Mouse (Mus musculus): Measurements from ENCODE around the gene Grik4.

Gene Grik4

DNA sequence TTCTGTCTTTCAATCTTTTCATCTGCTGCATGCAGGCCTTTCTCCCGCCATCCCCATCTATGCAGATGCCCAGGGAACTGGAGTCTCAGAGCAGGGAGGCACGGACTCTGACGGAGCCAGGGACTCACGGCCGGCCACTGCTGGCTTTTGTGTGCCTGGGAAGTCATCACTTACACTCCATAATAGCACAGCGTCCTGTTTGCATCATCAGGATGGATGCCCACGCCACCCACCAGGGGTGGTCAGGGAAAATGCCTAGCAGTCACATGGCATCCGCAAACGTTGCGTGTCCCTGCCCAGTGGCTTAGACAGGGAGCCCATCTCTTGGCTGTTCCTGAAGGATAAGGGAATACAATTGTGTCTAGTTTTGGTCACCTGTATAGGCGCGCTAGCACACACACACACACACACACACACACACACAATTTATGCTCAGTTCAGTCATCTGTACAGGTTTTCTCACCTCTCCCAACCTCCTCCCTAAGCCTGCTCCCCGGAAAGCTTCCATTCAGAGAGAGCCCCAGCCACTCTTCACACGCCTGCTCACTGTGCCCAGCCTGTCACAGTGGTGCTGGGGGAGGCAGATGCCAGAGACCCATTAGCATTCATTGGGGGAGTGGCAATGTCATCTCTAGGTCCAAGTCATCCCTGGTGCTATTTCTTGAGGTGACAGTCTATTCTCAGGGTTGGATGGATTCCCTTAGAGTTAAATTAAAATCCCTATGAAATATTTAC, 370.5 kb downstream of the Grik4 start:
- DNase-seq (ENCODE audit: low spot score in 2 of 2), result no peak

DNA sequence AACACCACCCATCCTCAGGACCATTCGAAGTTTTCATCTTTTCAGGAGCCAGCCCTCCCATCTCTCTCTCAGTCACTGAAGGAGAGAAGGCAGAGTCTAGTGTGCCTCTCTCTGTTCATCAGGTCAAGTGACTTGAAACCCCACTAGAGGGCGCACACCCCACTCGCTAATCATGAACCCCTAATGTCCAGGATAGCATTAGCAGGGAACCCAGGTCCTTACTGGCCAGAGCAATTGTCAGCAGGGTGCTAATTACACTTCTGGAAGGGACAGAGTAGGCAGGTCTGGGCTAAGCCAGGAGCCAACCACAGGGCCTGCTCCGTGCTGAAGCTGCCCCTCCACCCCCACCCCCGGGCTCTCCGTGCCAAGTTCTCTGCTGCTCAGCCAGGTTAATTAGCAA, 371.1 kb downstream of the Grik4 start:
- DNase-seq (ENCODE audit: low spot score in 2 of 2), result peak in 1 of 2 experiments; percentile 24

DNA sequence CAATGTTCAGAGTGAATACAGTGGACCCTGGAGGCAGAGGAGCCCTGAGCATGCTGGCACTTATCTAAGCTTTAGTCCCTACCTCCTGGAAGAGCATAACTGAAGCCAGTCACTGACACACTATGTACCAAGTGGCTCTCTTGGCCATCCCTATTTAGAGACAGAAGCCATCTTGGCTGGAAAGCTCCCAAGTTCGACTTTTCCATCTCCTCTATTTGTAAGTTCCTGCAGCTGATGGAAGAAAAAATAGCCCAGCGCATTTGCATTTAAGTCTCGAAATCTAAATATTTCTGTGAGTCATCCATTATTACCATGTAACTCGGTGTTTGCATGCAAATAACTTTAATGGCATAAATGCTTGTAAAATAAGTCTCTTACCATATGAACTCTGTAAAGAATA, 378.4 kb downstream of the Grik4 start:
- DNase-seq (ENCODE audit: low spot score in 2 of 2), result no peak

DNA sequence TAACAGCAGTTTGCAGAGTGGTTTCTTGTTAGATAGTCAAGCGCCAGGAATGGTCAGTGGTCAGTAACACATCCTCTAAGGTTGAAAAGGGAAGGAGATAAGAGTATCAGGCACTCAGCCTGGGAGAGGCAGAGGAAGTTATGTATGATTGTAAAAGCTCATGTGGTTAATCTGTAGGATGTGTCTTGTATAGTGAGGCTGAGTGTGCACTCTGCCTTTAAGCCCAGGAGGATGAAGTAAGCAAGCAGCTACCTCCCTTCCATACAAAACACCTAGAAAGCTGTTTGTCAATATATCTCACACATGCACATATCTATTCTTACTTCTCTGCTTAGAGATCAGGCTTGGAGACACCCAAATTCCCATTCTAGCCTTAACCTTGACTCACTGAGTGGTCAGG, 389.1 kb downstream of the Grik4 start:
- DNase-seq (ENCODE audit: low spot score in 2 of 2), result no peak

DNA sequence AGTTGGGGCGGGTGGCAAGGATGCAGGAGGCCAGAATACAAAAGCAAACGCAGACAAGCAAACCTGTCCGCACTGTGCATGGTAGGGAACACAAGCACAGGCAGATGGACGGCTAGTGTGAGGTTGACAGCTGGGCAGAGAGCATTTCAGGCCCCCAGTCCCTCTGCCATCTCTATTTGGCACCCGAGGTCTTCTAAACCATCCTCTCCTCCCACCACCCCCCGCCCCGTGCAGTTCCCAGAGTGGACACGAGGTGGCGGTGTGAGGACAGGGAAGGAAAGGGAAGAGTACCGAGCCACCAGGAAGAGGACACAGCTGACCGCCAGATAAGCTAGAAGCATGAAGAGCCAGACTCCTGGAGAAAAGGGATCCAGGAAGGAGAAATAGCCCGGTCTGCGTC, 394.2 kb downstream of the Grik4 start:
- peak in 1 of 2 experiments; percentile 32 for DNase-seq (ENCODE audit: low spot score in 2 of 2)

DNA sequence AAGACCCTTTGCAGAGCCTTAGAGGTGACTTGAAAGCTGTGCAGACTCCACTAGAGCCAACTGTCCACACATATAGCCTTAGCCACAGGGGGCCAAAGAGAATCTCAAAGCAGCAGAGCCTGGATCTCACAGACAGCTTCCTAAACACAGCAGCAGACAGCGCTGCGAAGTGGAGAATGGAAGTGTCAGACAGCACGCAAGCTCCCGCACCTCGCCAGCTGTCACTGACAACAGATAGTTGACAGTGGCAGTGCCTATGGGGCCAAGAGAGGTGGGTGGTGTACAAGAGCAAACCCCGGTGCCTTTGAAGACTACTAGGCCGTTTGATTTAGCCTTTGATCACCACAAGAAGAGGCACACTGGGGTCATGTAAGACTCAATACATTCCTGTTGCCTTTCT, 395.3 kb downstream of the Grik4 start:
- no peak for DNase-seq (ENCODE audit: low spot score in 2 of 2)

DNA sequence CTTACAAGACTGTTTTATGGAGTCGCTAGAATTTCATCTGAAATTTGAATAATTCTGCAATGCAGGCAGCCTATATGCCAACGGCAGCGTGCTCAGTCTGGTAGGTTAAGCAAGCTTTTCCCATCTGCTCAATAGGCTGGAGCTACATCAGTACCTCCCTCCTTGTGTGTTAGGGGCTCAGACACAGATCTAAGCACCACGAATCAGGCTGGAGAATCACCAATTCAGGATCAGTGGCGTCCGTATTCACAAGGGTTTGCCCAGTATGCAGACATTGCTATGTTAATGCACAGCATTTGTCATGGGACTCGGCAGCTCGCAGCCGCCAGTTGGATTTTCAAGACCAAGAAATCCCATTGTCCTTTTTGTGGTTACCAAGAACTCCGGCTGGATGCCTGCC, 399.8 kb downstream of the Grik4 start:
- DNase-seq (ENCODE audit: low spot score in 2 of 2), result no peak

DNA sequence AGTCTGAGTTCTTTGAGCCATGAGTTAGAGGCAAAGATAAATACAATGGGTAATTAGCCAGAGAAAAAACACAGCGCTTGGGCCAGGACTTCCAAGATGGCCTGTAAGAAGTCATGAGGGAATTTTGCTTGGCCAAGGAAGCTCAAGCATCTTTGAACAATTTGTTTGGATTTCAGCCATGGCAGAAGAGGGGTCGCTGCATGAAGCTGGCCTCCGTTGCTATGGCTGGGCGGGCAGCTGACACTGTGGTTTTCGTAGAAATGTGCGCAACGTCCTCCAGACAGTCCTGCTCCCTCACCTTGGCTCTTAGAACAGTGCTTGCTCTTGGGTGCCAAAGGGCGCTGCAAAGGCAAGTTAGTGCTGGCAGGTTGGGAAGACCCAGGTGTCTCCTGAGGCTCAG, 410.8 kb downstream of the Grik4 start:
- no peak for DNase-seq (ENCODE audit: low spot score in 2 of 2)

DNA sequence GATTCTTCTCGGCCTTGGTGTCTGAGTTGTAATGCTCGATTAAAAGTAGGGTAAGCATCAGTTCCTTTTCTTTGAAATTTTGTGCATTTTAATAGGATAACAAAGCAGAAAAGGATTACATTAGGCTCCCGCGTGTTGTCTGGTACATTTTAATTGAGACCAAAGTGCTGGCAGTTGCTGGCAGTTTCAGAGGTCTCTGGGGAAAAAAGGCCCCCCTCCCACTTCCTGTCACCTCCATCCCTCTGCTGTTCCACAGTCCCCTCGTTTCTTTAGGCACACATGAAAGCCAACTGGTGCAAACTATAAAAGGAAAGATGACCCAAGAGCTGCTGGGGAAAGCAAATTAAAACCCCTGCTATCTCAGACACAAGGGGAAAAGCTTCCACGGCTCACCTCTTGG, 411.3 kb downstream of the Grik4 start:
- DNase-seq (ENCODE audit: low spot score in 2 of 2), result no peak

DNA sequence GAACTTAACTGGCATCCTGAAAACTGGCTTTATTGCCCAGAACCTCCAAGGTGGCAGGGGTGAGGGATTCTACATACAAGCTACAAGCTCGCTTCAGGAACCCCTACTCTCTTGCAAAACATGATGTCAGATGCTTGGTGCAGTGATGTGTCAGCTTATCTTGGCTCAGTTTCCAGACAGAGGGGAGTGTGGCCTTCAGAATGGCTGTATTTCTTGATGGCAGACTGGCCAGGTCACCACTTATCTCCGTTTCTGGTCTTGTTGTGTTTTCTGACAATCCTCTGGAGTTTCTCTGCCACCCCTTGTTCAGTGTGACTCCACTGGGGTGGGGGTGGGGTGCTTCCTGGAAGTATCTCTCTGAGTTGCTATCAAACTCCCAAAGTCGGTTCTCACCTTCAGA, 412.3 kb downstream of the Grik4 start:
- no peak for DNase-seq (ENCODE audit: low spot score in 2 of 2)

DNA sequence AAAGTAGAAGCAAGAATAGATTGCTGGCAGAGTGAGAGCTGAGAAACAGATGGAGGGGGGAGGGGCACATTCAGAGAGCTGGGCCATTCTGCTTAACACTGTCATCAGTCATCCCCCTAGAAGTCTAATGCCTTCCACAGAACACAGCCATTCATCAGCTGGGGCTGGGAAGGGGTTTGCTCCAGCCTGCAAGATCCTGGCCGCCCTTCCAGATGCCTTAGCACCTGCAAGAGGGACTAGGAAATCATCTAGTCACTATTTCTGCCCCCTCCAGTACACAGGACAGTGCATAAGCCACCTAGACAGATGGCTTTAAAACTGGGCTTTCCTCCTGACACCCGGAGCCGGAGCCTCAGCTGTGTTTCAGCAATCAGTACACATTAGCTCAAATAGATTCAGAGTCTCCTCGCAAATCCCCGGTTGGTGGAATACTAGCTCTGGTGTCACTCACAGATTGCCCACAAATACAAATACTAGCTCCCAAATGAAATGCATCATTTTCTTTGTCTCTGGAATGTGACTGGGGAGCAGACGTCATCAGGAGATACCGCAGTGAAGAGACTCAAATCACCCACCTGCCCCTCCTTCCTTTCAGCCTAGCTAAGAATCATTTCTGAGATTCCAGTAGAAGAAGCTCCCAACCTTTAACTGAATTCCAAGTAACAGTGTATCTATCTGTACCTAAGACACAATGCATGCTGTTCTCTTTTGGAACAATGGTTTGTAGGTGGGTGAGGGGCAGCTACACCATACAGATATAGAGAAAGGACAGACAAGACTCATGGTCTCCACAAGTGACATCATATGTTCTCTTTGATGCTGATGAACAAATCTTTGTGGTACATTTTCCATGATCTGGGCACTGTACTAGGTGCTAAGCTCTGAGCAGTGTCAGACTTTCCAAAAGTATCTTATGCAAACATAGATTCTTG, 413.8 kb downstream of the Grik4 start:
- no peak for DNase-seq (ENCODE audit: low spot score in 2 of 2)

DNA sequence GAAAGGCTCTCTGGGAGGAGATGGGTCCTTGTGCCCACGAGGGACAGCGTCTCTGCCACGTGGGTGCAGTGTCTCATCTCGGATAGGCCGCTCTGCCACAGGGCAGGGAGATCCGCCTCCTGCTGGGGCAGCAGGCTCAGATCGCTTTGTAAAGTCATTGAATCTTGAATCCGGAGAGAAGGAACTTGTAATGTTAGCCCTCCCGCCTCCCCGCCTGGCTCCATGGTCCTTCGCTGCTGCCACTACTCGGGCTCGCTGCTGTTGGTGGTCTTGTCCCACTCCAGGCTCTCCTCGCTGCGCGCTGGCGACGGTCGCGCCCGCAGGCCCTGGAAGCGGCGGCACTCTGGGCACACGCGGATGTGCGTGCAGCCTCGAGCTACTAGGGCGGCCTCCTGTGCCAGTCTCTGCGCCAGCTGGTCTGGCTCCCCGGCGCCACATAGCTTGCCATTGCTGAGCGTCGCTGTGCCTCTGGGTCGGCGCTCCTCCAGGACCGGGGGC, 423.7 kb downstream of the Grik4 start:
- no peak for DNase-seq (ENCODE audit: low spot score in 2 of 2)

DNA sequence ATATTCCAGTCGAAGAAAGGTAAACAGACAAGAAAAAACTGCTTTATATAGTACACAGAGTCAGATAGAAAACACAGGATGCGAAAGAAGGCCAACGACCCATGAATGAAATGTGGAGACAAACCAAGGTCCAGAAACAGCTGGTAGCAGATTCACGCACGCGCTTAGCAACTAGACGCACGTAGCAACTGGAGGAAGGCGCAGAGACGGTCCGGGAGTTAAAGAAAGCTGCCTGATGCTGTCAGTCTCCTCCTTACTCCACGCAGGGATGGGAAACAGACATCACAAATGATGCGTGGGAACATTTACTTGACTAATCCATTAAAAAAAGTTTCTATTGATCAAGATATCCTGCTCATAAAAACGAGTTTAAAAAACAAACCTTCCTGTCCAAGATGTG, 426.1 kb downstream of the Grik4 start:
- DNase-seq (ENCODE audit: low spot score in 2 of 2), result no peak

DNA sequence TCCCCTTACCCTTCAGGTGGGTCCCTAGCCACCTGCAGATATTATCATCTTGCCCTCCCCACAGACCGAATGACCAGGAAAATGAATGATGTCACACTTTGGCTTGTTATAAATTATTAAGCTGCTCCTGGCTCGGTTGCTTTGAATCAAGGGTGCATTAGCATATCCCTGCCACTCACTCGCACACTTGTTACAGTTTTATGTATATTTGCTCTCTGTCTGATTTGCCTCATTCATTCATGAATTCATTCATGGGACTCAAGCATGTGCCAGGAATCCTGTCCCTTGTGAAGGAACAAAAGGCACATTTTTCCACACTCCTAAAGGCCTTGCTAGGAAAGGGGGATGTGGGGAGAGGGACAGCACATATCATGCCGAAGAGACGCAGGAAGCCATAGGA, 431.1 kb downstream of the Grik4 start:
- no peak for DNase-seq (ENCODE audit: low spot score in 2 of 2)

DNA sequence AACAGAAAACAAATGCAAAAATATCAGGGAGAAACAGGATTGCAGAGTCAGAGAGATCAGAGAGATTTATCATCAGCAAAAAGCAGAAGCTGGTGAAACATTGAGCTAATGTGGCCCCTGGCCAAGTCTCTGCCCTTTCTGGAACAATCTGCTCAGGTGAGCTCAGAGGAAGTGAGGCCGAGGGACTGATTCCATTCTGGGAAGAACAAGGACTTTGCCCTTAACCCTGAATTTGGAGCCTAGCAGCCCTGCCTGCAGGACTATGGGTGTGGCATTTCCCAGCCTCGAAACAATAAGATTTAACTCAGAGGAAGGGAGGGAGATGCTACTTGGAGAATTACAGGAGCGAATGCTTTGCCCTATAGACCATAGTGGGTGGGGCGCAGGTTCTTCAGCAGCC, 432.0 kb downstream of the Grik4 start:
- no peak for DNase-seq (ENCODE audit: low spot score in 2 of 2)

DNA sequence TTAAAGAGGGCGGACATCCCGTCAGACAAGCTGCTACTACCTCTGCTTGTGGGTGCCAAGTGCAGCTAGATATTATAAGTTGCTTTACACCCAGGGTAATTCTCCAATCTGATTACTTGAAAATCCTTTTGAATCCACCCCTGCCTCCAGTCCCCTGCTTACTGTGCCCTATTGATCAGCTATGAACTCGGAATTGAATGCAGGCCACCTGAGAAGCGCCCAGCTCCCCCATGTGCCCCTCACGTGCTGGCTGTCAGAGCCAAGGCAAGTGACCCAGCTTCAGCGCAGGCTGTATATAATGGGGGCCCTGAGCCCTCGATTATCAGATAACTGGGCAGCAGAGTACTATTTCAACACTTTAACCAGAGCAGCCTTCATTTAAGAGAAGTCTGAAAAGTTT, 436.1 kb downstream of the Grik4 start:
- no peak for DNase-seq (ENCODE audit: low spot score in 2 of 2)

DNA sequence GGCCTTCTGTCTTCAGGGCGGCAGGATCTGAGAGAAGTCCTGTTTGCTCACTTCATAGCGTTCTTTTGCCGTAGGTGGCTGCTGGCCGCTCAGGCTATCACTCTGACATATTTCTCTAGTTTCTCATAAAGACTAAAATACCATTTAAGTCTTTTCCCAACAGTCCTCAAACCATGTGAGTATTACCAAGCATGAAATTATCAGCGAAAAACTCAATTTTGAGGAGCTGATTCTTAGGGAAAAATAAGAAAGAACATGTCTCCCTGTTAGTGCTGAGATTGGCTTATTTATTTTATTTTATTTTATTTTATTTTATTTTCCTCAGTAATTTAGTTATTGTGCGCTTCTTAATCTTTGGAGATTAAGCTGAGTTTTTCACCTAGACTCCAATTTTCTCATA, 436.6 kb downstream of the Grik4 start, which contains the start of gene Tbcel:
TSS of gene Tbcel (minus strand) at position 101 of the 400 bp plus-strand sequence.
- no peak for DNase-seq (ENCODE audit: low spot score in 2 of 2)

DNA sequence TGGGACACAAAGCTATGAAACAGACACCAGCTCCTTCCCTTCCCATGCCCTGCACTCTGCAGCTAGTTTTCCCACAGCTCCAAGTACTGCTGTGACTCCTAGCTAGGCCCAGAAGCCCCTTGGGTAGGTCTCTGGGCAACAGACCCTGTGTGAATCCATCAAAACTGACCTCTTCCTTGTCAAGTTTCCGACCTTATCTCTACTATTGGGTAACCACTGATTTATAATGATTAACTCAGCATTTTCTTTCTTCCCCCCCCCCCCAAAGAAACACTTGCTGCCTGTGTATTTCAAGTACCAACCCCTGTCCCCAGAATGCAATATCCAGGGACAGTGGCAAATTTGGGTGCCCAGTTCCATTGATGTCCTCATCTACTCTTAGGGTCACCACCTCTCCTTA, 437.3 kb downstream of the Grik4 start:
- no peak for DNase-seq (ENCODE audit: low spot score in 2 of 2)

DNA sequence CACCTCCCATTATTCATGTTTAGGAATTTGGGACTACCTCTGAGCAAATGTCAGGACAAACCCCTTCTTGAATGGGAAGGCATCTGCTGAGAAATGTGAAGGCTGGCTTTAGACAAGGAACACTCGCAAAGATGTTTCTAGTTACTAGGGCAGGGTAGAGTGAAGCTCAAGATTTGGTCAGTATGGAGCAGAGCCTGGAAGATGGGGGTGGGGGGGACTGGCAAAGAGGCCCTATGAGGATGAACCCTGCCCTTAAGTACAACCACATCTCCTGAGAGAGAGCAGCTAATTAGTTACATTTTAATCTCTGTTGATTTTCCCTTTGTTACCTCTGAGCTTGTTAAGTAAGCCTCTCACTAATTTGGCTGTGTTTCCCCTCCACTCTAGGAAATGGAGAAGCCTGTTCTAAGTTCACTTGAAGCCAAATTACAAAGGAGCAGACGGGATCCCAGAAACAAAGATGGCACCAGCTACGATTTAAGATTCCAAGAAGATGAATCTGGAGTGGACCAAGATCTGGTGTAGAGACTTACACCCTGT, 439.3 kb downstream of the Grik4 start:
- no peak for DNase-seq (ENCODE audit: low spot score in 2 of 2)

DNA sequence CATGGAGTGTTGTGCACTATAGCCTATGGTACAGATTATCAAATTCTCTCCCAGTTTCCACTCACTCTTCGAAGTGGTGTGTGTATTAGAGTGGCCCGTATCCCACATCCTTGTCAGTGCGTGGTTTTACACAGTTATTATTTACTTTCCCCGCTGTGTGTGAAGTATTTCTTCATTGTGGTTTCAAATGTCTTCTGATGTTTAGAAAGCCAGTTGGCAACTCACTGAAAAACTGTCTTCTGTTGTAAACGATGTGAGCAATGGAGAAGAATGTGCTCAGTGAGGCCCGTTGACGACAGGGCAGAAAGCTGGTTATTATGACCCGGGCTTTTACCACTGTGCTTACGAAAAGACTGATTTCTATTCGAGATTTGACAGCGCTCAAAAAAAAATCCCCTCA, 439.7 kb downstream of the Grik4 start:
- no peak for DNase-seq (ENCODE audit: low spot score in 2 of 2)

DNA sequence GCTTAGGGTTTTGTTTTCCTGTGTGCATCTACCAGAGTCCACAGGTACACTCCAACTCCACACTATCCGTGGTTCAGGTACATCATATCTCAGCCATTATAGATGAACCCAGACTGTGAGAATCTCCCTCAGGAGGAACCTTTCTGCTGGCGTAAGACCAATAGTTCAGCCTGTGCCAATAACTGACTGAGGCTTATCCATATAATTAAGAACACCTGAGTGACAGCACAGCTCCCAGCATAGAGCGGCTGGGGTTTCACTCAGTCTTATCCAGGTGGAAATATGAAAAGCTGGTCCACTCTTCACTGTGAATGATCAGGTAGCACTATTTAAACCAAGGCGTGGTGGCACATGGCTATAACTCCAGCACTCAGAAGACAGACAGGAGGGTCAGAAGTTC, 440.6 kb downstream of the Grik4 start:
- no peak for DNase-seq (ENCODE audit: low spot score in 2 of 2)

DNA sequence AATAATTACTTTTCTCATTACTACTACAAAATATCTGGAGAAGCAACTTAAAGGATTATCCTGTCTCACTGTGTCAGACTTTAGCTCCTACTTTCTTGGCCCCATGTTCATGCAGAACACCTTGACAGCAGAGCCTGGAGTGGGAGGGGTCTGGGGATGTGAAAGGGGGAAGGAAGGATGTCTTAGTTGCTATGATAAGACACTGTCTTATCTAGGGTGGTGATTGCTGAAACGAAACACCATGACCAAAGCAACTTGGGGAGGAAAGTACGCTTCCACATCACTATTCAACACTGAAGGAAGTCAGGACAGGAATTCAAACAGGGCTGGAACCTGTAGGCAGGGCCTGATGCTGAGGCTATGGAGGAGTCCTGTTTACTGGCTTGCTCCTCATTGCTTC, 448.0 kb downstream of the Grik4 start:
- no peak for DNase-seq (ENCODE audit: low spot score in 2 of 2)

DNA sequence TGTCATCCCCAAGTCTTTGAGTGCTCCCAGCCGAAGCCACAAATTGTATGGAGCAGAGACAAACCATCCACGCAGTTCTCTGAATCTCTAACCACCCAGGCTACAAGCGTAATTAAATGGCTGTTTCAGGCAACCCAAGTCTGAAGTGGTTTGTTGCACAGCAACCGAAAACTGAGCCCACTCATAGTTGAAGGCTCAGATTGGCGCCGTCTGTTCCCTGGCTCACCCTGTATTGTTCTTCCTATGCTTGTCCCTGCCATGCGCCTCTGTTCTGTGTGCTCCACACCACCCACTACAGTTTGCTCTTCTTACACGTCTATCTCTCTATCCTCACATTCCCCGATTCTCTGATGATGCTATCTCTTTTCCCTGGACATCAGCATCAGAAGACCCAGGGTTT, 452.5 kb downstream of the Grik4 start:
- DNase-seq (ENCODE audit: low spot score in 2 of 2), result no peak

Measured in spleen, postnatal 14 days (tissue).